Mouse (Mus musculus) kidney, adult 2 months (tissue): ENCODE data around the gene Yeats4.

Experiments used
- CTCF ChIP-seq: fragments of 200-500 bp; conservative IDR thresholded peaks from 2 replicates; pipeline ENCODE4 v1.5.1; 2011; ENCODE audit warnings: low read depth, mild to moderate bottlenecking, control low read depth, low read length, moderate library complexity, mixed read lengths; ENCODE audit not compliant: insufficient read depth, insufficient read length
- POLR2A ChIP-seq: fragments of 200-500 bp; IDR thresholded peaks from one replicate; pipeline ENCODE4 v1.6.1; 2011; ENCODE audit warnings: low read depth, low read length, control low read depth

DNA sequence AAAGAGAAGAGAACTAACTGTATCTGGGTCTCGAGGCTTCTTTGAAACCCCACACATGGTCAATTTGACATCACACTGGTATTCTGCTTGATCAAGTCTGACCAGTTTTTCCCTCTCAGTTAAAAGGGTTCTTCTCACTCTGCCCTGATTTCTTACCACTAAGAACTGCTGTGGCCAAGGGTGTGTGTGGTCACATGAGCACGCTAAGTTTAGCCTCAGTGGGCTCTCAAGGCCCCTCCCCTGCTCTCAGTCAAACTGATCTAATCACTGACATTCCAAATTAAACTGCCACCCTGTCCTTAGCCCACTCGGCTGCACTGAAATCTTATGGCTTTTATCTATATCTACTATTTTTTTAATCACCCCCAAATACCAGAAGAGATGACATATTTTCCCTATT lies 43.2 kb downstream of the Yeats4 start:
- TF ChIP-seq POLR2A (no peak), CTCF (no peak)
